Mouse (Mus musculus) cerebellum, adult 9-10 months (tissue): Measurements from ENCODE around the gene Slc5a3.

ENCODE experiments used
- DNase-seq: peaks from one replicate; pipeline ENCODE4 v3.0.0; 2022

Gene Slc5a3

GRCm38 (mm10) chr16:92127226-92127625 lies 69.1 kb downstream of the Slc5a3 start:
- DNase-seq: no peak

- DNase-seq: no peak
Observed at GRCm38 (mm10) chr16:92127666-92128065, 69.5 kb downstream of the Slc5a3 start.

GRCm38 (mm10) chr16:92129843-92130242 lies 71.7 kb downstream of the Slc5a3 start:
- no peak for DNase-seq

GRCm38 (mm10) chr16:92132511-92132910 lies 74.4 kb downstream of the Slc5a3 start:
- no peak for DNase-seq

GRCm38 (mm10) chr16:92134148-92134764 lies 76.1 kb downstream of the Slc5a3 start:
- no peak for DNase-seq

- no peak for DNase-seq
Observed at GRCm38 (mm10) chr16:92136275-92136674, 78.2 kb downstream of the Slc5a3 start.
